Mouse (Mus musculus) induced T-regulatory cell, adult 2 months (primary cell): ENCODE results near the gene Samd7.
"Not testable (repeated sequence)": the region's sequence is repeated elsewhere in the genome, so short reads cannot be mapped to it uniquely, and the experiment has no call there.

Experiments
- DNase-seq: peaks from one replicate; pipeline ENCODE4 v3.0.0-alpha.2; 2012; ENCODE audit warnings: low read depth

Gene Samd7

DNA sequence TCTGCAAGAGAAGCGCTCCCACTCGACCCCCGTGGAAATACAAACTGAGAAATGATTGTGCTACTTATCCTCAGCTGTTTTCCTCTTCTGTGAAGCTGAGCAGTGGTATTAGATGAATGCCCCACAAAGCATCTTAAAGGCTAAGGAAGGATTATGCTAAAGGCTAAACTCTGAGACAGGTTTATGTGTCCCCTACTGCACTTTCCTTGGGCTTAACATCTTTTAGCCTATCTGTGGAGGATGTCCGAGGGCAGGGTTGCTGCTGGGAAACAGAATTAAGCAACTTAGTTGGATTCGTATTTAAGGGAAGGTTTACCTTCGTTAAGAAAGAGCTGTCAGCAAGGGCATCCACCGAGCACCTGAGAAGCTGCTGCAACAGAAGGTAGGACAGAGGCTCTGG lies at the start of gene Samd7:
Gene Samd7, plus strand, starts transcription at position 288 of the 400 bp plus-strand sequence.
- no peak for DNase-seq

DNA sequence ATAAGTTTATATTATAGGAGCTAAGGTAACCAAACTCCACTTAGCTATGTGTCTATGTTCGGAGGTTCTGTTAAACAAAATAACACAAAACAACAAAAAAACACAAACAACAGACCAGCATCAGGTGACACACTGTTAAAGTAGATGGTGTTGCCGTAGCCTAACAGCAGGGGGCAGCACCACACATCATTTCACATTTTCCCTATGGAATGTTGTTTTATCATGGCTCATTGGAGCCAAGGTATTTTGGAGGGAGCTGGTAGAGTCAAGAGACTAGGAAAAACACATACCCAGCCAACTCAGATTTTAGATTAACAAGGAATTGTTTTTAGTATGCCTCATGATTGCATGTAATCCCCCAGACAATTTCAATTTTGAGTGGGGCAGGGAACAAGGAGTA lies 49.7 kb upstream of the Samd7 start:
- DNase-seq = peak; percentile 43

DNA sequence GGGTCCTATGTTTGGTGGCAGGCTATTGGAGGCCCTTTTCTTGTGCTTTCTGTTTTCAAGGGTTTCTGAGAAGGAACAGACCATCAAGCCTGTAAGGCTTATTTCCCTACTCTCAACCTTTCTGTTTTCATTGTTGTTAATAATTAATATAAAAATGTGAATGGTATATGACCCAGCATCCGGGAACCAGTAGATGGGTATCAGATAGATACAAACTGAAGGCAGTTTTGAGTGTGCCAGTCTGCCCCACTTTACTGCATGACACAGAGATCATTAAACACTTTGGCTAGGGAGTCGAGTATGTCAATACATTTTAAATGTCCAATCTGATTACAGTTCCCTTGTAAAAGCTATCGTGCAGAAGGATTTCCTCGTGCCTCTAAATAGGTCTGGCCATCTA lies 48.2 kb upstream of the Samd7 start:
- DNase-seq = no peak

DNA sequence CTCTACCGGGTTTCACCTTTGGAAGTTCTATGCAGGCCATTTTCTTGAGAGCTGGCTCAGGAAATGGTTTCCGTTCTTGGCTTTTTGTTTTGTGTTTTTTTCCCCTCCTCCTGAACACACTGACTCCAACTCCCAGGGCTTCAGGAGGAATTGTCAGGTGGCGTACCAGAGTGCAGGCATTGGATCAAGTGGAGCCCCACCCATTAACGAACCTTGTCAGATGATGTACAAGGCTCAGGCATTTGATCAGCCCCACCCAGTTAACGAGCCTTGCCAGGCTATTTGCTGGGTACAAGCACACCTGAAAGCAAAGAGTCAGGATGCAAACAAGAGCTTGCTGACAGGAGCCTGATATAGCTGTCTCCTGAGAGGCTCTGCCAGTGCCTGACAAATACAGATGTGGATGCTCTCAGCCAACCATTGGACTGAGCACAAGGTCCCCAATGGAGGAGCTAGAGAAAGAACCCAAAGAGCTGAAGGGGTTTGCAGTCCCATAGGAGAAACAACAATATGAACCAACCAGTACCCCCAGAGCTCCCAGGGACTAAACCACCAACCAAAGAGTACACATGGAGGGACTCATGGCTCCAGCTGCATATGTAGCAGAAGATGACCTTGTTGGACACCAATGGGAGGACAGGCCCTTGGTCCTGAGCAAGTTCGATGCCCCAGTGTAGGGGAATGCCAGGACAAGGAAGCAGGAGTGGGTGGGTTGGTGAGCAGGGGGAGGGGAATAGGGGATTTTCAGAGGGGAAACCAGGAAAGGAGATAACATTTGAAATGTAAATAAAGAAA lies 46.2 kb upstream of the Samd7 start, which contains the start of gene Lrrc31:
Gene Lrrc31, minus strand, starts transcription at position 133 of the 795 bp plus-strand sequence.
- DNase-seq = not testable (repeated sequence)

DNA sequence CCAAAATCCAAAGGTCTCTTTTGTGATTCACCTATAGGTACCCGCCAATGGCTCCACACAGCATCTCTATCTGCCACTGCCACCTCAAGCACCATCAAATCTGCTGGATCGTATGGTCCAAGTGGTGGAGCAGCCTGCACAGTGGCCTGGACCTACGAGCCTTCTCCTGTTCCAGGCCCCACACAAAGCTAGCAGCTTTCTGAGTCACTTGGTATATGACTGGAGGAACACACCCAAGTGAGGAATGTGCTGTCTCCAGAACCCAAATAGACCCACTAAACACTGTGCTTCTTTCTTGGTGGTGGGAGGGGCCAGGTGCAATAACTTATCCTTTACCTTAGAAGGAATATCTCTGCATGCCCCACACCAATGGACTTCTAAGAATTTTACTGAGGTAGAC lies 40.1 kb upstream of the Samd7 start:
- no peak for DNase-seq

DNA sequence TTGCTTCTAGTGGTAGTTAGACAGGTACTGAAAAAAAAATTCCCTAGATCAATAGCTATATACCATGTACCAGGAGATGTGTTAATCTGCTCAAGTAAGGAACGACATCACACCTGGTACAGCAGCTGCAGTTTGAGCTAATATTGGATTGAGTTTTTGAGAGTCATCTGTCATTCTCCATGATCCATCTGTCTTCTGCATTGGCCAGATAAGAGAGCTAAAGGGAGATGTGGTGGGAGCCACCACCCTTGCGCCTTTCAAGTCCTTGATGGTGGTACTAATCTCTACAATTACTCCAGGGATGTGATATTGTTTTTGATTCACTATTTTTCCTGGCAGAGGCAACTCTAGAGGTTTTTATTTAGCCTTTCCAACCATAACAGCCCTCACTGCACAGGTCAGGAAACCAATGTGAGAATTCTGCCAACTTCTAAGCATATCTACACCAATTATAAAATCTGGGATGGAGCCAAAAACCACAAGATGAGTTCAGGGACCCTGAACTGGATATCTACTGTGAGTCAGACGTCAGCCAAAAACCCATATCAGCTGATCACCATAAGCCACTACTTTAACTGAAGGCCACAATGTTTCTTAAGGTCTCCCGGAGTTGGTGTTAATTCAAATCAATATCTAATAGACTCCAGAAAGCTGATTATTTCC lies 39.3 kb upstream of the Samd7 start:
- no peak for DNase-seq

DNA sequence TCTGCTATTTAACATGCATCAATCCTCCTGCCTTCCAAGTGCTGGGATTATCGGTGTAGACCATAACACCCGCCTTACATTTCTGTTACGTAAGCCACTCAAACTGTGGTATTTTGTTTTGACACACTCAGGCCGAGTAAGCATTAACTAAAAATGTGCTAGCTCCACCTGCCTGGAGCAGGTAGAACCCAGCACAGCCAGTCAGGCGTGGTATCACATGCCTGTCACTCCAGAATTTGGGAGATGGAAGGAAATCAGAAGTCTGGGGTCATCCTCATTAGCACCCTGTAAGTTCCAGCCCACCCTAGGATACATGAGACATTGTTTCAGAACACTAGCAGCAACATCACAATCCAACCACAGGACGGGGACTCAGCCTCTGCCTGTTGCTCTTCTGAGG lies 35.9 kb upstream of the Samd7 start:
- DNase-seq = no peak

DNA sequence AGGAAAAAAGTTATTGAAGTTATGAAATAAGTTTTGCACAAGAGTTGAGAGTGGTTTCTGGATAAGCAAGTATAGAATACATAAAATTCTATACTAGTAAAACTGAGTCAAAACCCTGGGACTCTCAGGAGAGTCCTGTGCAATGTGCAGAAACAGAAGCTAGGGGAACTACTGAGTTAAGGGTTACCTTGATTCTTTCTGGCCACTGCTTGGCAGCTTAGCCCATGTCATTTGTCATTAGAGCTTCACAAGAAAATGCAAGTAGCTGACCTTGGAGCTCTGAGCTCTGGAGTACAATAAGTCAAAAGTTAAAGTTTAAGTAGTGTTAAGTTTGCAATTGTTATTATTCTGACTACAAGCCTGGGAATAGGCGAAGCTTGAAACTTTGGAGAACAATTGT lies 32.8 kb upstream of the Samd7 start:
- DNase-seq = no peak

DNA sequence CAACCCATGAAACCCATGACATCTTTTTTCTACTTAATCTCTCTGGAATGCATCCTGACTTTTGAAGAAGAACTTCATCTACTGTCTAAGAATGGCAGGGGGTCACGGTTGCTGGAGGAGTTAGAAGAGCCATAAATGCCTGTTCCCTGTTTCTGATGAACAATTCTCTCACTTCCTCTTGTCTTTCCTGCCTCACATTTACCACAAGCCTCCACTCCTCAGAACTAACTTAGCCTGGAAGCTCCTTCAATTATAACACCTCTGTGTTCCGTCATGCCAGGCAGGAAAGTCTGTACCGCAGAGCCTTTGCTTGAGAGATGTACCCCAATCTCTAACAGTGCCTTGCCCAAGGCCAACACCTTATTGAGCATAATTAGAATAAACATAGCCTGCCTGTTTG lies 27.4 kb upstream of the Samd7 start:
- no peak for DNase-seq

DNA sequence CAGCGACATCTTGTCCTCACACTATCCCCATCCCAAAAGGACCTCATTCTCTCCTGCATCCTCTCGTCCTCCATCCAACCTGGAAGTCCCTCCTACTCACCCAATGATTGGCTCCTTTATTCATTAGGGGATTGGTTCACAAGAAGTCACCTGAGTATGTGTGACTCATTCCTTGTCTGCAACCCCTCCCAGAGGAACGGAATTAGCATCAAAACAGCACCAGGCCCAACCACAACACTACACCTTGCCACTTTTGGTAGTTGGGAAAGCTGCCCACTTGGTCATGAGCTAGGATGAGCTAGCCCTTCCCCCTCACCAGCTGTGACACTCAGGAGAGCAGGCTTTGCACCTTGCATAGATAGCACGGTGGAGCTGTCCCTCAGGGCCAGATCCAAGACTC lies 24.1 kb upstream of the Samd7 start:
- no peak for DNase-seq

DNA sequence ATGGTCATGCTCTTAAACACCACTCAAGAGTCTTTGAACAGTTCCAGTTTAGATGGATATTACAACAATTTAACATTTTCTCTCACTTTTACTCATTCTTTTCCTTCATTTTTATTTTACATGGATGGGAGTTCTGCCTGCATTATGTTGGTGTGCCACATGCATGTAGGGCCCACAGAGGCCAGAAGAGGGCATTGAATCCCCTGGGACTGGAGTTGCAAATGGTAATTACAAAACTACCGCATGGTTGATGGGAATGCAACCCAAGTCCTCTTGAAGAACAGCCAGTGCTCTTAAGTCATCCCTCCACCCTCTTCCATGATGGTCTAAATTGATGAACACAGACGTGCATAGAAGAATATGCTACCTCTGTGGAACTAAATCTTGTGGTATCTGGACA lies 23.6 kb upstream of the Samd7 start:
- no peak for DNase-seq

DNA sequence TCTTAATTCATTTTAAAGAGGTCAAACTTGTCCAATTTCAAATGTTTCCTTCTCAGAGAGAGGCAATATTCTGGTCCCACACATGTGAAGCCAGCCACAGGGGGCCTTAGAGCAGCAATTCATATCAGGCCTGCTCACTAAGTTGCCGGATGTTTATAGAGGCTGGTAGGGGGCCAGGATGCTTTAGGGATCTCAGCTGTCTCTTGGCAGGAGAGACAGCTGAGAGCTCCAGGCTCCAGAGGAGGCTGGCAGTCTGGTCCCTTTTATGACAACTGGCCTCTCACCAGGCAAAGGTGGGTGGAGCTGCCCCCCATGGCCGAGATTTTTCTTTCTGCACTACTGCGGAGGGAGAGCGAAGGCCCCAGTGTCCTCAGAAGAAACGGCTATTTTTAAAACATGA lies 22.9 kb upstream of the Samd7 start:
- DNase-seq = no peak

DNA sequence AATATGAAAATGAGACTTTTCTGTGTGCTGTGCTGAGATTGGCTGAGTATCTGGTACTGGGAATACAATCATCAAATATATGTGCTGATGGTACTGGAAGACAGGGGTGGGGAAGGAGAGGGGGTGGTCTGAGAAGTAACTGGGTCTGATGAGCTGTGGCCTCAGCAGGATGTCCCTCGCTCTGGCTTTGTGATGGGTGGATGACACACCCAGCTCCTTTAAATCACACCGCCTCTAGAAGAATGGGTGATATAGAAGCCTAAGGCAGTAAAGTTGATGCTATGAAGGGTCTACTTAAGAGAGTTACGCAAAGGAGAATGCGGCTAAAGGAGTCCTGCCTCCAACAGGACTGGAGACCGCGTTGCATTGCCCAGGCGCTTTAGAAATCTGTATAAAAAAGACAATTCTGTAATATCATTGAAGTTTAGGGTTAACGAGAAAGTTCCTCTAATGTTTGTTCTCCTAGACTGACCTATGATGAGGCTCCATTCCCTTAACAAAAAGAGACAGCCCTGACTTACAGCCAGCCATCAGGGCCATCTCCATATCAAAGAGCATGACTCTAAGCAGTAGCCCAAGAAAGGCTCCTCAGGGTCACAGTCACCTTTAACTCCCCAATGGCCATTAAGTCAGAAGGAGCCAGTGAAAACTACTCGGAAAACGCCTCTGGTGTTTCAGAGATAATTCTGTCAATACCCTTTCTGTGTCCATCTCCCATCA lies 21.8 kb upstream of the Samd7 start:
- no peak for DNase-seq

DNA sequence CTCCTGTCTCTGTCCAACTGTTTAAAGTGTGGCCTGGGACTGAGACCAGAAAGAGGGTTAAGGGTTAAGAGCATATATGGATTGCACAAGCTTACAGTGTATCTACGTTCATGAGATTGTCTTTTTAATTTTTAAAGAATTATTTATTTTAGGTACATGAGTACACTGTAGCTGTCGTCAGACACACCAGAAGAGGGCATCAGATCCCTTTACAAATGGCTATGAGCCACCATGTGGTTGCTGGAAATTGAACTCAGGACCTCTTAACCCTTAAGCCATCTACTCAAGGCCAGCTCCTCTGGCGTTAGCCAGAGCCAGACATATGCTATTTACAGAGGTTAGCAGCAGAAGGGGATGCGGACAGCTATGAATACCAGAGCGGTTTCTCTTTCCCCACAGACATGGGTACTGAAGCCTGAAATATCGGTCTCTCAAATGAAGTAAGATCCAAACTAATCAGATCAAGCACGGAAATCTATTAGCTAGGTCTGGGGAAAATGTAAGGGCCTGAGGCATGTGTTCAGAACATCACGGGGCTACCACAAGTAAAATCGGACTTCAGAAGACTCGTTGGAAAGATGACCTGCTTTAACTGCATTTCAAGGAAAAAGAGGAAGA lies 21.1 kb upstream of the Samd7 start:
- DNase-seq = no peak

DNA sequence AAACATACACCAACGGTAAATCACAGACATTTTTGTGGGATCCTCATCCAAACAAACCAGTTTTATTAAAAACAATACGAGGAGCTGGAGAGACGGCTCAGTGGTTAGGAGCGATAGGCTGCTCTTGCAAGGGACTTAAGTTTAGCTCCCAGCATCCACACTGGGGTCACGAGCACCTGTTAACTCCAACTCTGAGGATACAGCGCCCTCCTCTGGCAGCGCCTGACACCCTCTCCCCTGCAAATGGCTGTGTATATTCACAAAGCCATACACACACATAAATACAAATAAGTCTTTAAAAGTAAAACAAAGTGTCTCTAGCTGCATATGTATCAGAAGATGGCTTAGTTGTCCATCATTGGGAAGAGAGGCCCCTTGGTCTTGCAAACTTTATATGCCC lies 20.6 kb upstream of the Samd7 start:
- DNase-seq = peak; percentile 7

DNA sequence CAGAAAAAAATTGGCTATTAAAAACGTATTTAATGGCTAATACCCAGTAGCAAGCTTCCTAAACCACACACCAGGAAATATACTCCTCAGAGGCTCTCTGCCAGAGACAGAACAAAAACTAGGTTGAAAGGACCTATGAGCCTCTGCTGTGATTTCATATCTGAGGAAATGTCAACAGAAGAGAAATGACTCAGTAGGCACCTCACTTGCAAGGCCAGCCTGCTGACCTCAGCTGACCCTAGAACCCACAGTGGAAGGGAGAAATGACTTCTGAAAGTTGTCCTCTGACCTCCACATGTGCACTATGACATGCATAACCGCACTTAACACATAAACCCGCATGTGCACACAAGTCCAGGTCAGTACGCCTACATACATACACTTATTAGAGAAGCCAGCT lies 18.9 kb upstream of the Samd7 start:
- no peak for DNase-seq

DNA sequence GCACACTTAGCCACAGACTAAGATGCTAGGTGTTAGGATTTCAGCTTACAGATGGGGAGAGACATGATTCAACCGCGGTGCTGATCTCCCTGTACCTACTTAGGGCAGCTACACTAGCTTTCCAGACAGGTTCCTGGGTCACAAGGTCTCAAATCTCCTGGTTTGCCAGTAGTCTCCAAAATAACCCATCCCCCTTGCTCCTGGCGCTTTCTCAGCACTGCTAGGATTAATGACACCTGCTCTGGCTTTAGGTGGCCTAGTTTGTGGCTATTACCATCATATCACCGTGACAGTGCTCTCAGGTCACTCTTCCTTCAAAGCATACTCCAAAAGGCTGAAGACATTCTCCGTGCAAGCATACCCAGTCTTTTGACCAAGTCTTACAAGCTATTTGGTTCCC lies 17.0 kb upstream of the Samd7 start:
- DNase-seq = no peak

DNA sequence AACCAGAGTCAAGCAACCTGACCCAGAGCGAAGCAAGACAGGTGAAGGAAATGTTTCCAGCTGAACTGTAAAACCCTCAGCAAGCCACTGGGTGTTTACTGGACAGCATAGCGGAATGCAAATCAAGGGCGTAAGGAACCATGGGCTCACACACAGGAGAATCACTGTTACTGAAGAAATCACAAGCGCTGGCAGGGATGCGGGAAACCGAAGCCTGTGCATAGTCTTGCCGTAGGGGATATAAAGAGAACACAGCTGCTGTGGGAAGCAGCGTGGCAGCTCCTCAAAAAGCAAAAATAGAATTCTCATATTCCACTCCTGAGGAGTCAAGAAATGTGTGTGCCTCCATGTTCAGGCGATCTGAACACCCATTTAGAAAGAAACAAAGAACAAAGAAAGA lies 9.3 kb upstream of the Samd7 start:
- DNase-seq = no peak

DNA sequence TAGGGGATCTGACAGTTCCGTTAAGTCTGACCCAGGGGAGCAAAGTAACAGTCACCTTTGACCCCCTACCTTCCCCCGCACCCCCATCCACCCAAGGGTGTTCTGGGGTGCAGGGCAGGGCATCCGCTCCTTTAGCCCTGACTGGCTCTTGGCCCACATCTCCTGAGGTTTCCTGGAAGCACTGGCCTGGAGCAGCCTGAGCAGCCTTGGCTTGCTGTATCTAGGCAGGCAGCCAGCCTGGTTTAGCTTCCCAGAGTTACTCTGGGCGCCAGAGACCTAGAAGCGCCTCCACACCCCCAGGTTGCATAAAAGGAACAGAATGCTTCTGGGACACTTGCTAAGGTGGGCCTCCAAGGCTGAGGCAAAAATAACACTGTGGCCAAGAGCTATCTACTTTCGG lies 4.8 kb upstream of the Samd7 start:
- no peak for DNase-seq

DNA sequence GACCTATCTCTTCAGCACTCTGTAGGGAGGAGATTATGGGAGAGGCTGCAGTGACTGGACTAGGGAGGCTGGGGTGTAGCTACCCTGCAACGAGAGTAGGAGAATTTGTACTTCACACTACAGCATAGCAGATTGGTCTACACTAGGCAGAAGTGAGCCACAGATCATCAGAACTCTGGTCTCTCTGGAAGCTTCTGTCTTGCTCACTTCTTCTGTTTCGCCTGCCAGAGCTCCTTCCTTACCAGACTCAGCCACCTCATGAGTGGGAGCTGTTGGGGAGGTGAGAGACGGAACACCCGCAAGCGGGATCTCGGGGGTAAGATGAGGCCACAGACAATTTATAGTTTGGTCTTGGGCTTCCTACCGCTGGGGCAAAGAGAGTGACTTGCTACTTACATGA lies 3.2 kb upstream of the Samd7 start:
- DNase-seq = no peak

DNA sequence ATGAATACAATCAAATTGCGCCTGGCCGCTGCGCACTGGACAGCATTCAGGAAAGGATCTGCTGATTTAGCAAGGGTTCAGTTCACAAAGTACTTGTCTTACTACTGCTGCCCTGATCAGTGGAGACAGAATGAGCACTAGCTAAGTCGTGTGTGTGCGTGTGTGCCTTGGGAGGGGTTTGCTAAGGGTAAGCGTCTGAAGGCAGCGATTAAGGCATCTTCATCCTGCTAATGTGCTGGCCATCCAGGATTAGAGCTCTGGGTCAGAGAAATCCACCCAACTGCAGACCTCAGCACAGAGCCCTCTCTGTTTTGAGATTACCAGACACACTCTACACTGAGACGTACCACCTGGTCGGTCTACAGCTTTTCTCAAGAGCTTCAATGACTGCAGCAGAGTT lies 2.2 kb downstream of the Samd7 start:
- no peak for DNase-seq

DNA sequence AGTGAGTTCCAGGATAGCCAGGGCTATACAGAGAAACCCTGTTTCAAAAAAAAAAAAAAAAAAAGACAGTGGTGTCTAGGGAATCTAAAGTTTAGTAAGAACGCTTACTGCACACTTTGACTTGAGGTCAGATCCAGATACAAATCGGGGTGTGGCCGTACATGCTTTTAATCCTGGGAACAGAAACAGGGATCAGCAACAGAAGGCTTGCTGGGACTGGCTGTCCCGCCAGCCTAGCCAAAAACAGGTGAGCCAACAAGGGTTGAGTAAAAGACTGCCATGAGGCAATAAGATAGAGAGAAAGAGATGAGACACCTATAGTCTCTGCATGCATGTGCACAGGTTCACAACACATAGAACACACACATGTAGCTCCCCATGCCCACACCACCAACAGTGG lies 8.6 kb downstream of the Samd7 start:
- DNase-seq = no peak

DNA sequence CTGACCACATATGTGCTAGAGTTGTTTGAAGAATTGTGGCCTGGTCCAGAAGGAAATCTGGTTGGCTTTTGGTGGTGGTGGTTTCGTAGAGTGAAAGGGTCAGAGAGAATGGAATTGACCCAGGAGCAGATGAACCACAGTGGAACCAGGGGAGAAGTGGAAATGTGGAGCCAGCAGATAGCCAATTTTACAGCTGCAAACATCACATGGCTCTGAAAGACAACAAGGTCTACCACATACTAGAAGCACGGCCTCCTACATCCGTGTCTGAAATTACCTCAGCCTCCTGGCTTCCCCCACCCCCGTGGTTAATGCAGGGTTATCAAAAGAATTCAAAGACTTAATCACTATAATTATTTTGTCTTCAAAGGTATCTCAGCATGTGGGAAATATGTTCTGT lies 18.8 kb downstream of the Samd7 start:
- DNase-seq = no peak
